Mouse (Mus musculus): ENCODE measurements around the gene Calu. TPM values are rescaled to one million over a fixed set of nuclear protein-coding genes. Genes with fewer than 3 reads are reported as not detected.

The Calu gene
- polyA plus RNA-seq, 1 experiment from 2014 or later: 409 TPM

DNA sequence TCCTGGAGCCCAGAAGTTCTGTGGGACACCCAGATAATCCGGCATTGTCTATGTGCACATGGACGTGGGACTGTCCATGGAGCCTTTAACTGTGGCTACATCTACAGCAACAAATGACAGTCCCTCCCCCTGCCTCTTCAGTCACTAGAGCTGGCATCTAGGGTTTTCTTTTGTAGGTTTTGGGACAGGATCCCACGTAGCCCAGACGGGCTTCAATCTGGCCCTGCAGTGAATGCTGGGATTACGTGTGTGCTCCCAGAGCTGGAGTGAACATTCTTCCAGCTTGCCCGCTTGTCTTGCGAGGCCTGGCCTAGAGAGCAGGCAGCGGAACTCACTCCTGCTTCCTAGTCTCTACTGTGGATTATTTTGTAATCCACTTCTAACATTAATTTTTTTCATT is 77.2 kb downstream of the Calu start:
- H3K9me3 ChIP-seq: no peaks in the 10 kb centered on the region
- H3K36me3 ChIP-seq: no peaks in the 10 kb centered on the region
- H3K4me1 ChIP-seq: peaks cover 3% of the 10 kb centered on the region; the same call in 1 of the 2 replicates
- 78% methylated on average over 8 of the region's 8 CpGs for WGBS
- ATAC-seq (ENCODE audit: extremely low read depth, insufficient number of reproducible peaks, low FRiP score, low TSS enrichment): no peak
- no peak overlapping the region for H3K4me3 ChIP-seq
- H3K9ac ChIP-seq: no peak overlapping the region
- no peak overlapping the region for H3K4me2 ChIP-seq
- H3K27ac ChIP-seq (replicated peaks): no peak overlapping the region
- no peaks in the 10 kb centered on the region for H3K27me3 ChIP-seq (replicated peaks)

DNA sequence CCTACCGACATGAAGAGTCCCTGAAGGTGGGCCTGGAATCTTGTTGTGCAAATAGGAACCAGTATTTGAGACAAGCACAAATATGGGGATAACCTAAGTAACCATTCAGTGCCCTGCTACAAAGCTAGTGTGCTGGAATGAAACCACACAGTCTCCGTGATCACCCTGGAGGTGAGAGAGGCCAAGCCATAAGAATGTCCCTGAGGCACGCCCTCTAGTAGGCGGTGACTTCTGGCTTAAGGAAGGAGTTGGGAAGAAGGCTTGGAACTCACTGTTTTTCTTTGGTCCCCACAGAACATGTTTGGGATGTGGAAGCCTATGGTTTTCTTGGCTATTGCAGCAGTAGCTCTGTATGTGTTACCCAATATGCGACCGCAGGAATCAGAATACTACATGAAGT is 78.5 kb downstream of the Calu start:
- no peak overlapping the region for H3K4me3 ChIP-seq
- H3K36me3 ChIP-seq: no peaks in the 10 kb centered on the region

More for the DNA sequence above, 78.5 kb downstream of the Calu start:
- 71% methylated on average over 6 of the region's 6 CpGs for WGBS
- peaks cover 15% of the 10 kb centered on the region for H3K4me1 ChIP-seq
- H3K27ac ChIP-seq (replicated peaks): no peak overlapping the region
- H3K9ac ChIP-seq: no peak overlapping the region
- H3K9me3 ChIP-seq: no peaks in the 10 kb centered on the region
- H3K27me3 ChIP-seq (replicated peaks): no peaks in the 10 kb centered on the region
- ATAC-seq (ENCODE audit: extremely low read depth, insufficient number of reproducible peaks, low FRiP score, low TSS enrichment): no peak
- no peak overlapping the region for H3K4me2 ChIP-seq

Small RNA genes within 50 kb of the gene (microRNA-seq; reads per million reads assigned to microRNA genes)
- gene Gm26220 (not detected), gene Gm44354 (not detected)

Other genes starting within 250 kb of the Calu start
- gene Rbm28, start 183.1 kb upstream of the Calu start, polyA plus RNA-seq (2015; fragmentation: Nextera tagmentation; extraction: Ambion mirVana): 23.4 and 26.2 TPM in 2 replicates
- gene Prrt4, start 168.5 kb upstream of the Calu start, polyA plus RNA-seq (2015; fragmentation: Nextera tagmentation; extraction: Ambion mirVana): 1.5 and 2.4 TPM in 2 replicates
- 34.7 and 36.6 TPM in 2 replicates for gene Impdh1, start 131.7 kb upstream of the Calu start, polyA plus RNA-seq (2015; fragmentation: Nextera tagmentation; extraction: Ambion mirVana)
- gene Hilpda, start 75.6 kb upstream of the Calu start, polyA plus RNA-seq (2015; fragmentation: Nextera tagmentation; extraction: Ambion mirVana): 23.0 and 28.0 TPM in 2 replicates
- 0.23 TPM in 1 of 2 replicates, not detected in the other for gene Fam71f2, start 68.5 kb upstream of the Calu start, polyA plus RNA-seq (2015; fragmentation: Nextera tagmentation; extraction: Ambion mirVana)
- gene Fam71f1, start 28.9 kb upstream of the Calu start, polyA plus RNA-seq (2015; fragmentation: Nextera tagmentation; extraction: Ambion mirVana): 0.21 and 0.32 TPM in 2 replicates
- gene Opn1sw, start 40.4 kb downstream of the Calu start, polyA plus RNA-seq (2015; fragmentation: Nextera tagmentation; extraction: Ambion mirVana): 0.51 and 0.55 TPM in 2 replicates
- 24.0 and 27.6 TPM in 2 replicates for gene Ccdc136, start 48.2 kb downstream of the Calu start, polyA plus RNA-seq (2015; fragmentation: Nextera tagmentation; extraction: Ambion mirVana)
- 40.6 and 42.5 TPM in 2 replicates for gene Flnc, start 85.2 kb downstream of the Calu start, polyA plus RNA-seq (2015; fragmentation: Nextera tagmentation; extraction: Ambion mirVana)
- 199 and 231 TPM in 2 replicates for gene Atp6v1f, start 119.6 kb downstream of the Calu start, polyA plus RNA-seq (2015; fragmentation: Nextera tagmentation; extraction: Ambion mirVana)
- not detected in 2 replicates for gene Atp6v1fnb, start 123.4 kb downstream of the Calu start, polyA plus RNA-seq (2015; fragmentation: Nextera tagmentation; extraction: Ambion mirVana)
- 11.9 and 13.0 TPM in 2 replicates for gene Kcp, start 159.9 kb downstream of the Calu start, polyA plus RNA-seq (2015; fragmentation: Nextera tagmentation; extraction: Ambion mirVana)
- 7.4 and 7.9 TPM in 2 replicates for gene Irf5, start 178.6 kb downstream of the Calu start, polyA plus RNA-seq (2015; fragmentation: Nextera tagmentation; extraction: Ambion mirVana)